Mouse (Mus musculus): Measurements from ENCODE around the gene Chst3. TPM values are rescaled to one million over a fixed set of nuclear protein-coding genes. Genes with fewer than 3 reads are reported as not detected.
"Not testable (repeated sequence)": the region's sequence is repeated elsewhere in the genome, so short reads cannot be mapped to it uniquely, and the experiment has no call there.

Gene Chst3
- under 1 TPM; 0.11 to 0.51 TPM for polyA plus RNA-seq (2017; shearing (Covaris generic))

GRCm38 (mm10) chr10:60218591-60219499 is at the start of gene Chst3:
TSS of gene Chst3 (minus strand) at chr10:60219260.
- peak; percentile 26 for ATAC-seq

- ATAC-seq: no peak
Measured at GRCm38 (mm10) chr10:60268738-60269137, 49.7 kb upstream of the Chst3 start.

GRCm38 (mm10) chr10:60266842-60267401 is 47.9 kb upstream of the Chst3 start:
- no peak for ATAC-seq

GRCm38 (mm10) chr10:60265252-60265651 is 46.2 kb upstream of the Chst3 start:
- ATAC-seq: no peak

GRCm38 (mm10) chr10:60263351-60263750 is 44.3 kb upstream of the Chst3 start:
- ATAC-seq: no peak

- no peak for ATAC-seq
Measured at GRCm38 (mm10) chr10:60262386-60262785, 43.3 kb upstream of the Chst3 start.

- ATAC-seq: no peak
Measured at GRCm38 (mm10) chr10:60261530-60261929, 42.5 kb upstream of the Chst3 start.

- ATAC-seq: no peak
Measured at GRCm38 (mm10) chr10:60260557-60261294, 41.7 kb upstream of the Chst3 start.

GRCm38 (mm10) chr10:60257261-60257825 is 38.3 kb upstream of the Chst3 start:
- ATAC-seq: no peak

- ATAC-seq: no peak
Measured at GRCm38 (mm10) chr10:60256088-60256487, 37.0 kb upstream of the Chst3 start.

- no peak for ATAC-seq
Measured at GRCm38 (mm10) chr10:60252606-60253005, 33.5 kb upstream of the Chst3 start.

GRCm38 (mm10) chr10:60252187-60252586 is 33.1 kb upstream of the Chst3 start:
- ATAC-seq: no peak

GRCm38 (mm10) chr10:60250426-60250965 is 31.4 kb upstream of the Chst3 start:
- no peak for ATAC-seq

- not testable (repeated sequence) for ATAC-seq
Measured at GRCm38 (mm10) chr10:60248345-60248744, 29.3 kb upstream of the Chst3 start.

- ATAC-seq: peak; percentile 46
Measured at GRCm38 (mm10) chr10:60246519-60246918, 27.5 kb upstream of the Chst3 start.

- ATAC-seq: no peak
Measured at GRCm38 (mm10) chr10:60245635-60246034, 26.6 kb upstream of the Chst3 start.

GRCm38 (mm10) chr10:60245041-60245440 is 26.0 kb upstream of the Chst3 start:
- peak; percentile 94 for ATAC-seq

GRCm38 (mm10) chr10:60243941-60244340 is 24.9 kb upstream of the Chst3 start:
- no peak for ATAC-seq

- no peak for ATAC-seq
Measured at GRCm38 (mm10) chr10:60240416-60240815, 21.4 kb upstream of the Chst3 start.

- ATAC-seq: no peak
Measured at GRCm38 (mm10) chr10:60237475-60238154, 18.6 kb upstream of the Chst3 start.

- ATAC-seq: not testable (repeated sequence)
Measured at GRCm38 (mm10) chr10:60235876-60236275, 16.8 kb upstream of the Chst3 start.

- ATAC-seq: no peak
Measured at GRCm38 (mm10) chr10:60234006-60234405, 14.9 kb upstream of the Chst3 start.
